ENCODE assay signal across 9 mouse cellular contexts in the genomic region with DNA sequence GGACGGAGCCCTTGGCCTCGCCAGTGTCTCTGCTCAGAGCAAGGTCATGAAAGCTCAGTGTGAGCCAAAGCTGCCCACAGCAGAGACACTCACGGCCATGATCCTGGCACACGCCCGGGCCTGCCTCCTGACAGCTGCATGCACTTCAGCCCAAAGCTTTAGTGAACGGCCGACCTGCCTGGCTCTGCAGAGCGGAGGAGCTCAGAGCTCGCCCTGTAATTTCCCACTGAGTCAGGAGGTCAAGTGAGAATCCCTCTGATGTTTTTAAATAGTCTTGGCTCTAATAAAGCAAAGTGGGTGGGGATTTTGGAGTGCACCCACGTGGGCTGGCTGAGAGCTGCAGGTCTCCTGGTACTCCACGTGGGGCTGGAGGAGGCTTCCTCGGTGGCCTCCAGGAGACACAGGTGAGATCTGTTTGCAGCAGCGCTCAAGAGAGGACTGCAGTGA. TPM values are rescaled to one million over a fixed set of nuclear protein-coding genes. Genes with fewer than 3 reads are reported as not detected.
A peak's percentile ranks its signal among the peaks of the same experiment; 100 is the strongest.
DNase-seq lines count a peak whose midpoint lies in the region.
"Had no signal": no experiment of that assay in that cellular context is flagged by ENCODE, and none has a peak within 500 bp of the region (broad histone marks: within the 10 kb centered on the region; RNA-seq: fewer than 3 reads in every experiment).

No protein-coding gene starts in this region.

- DNase-seq in layer of hippocampus, adult 9-11 months = peak; percentile 2
- no peak for DNase-seq in layer of hippocampus, adult 11-12 months (ENCODE audit: low spot score)
- DNase-seq in embryo, embryonic 10 days (ENCODE audit: low spot score) = peak; percentile 50
- peak; percentile 77 to 89 for DNase-seq in heart, adult 18-20 months
- peak; percentile 40 to 43 for DNase-seq in kidney, postnatal 36 days
- peak; percentile 93 for DNase-seq in ovary, adult 18-20 months (ENCODE audit: low spot score)
- DNase-seq in thymus, postnatal 10 days (ENCODE audit: low spot score in 2 of 2) = no peak
- no peak for DNase-seq in thymus, postnatal 14 days

RNA-seq across cellular contexts. Expression of a gene that starts 3.3 kb away (rescaled TPM):
- under 1 TPM; 0.46 to 0.50 TPM for total RNA-seq in heart, adult 18-20 months (2021)
- total RNA-seq: MEL had no signal

Comparison
In these comparisons a context has a peak if more than half of its experiments do, and no peak if none do; other contexts are left out.
1. DNase-seq: peak in layer of hippocampus, adult 9-11 months (single experiment), embryo, embryonic 10 days (single experiment), heart, adult 18-20 months (2 of 2), kidney, postnatal 36 days (2 of 2) and ovary, adult 18-20 months (single experiment); none in layer of hippocampus, adult 11-12 months (single experiment), thymus, postnatal 10 days (0 of 2) and thymus, postnatal 14 days (single experiment).